Mouse (Mus musculus) thymus, adult 2 months (tissue): ENCODE data around the gene Odaph.

Experiments used
- CTCF ChIP-seq: fragments of 200-500 bp; IDR thresholded peaks from 2 replicates; pipeline ENCODE4 v1.5.1; 2012; ENCODE audit warnings: mild to moderate bottlenecking, control low read depth, low read length, moderate library complexity, borderline replicate concordance; ENCODE audit not compliant: control insufficient read depth, poor library complexity, insufficient read depth; ENCODE audit errors: extremely low read depth
- POLR2A ChIP-seq: fragments of 200-500 bp; IDR thresholded peaks from 2 replicates; pipeline ENCODE4 v1.6.1; 2012; ENCODE audit warnings: mild to moderate bottlenecking, low read length, control low read depth, moderate library complexity; ENCODE audit not compliant: control insufficient read depth, poor library complexity, insufficient read depth; ENCODE audit errors: extremely low read depth

DNA sequence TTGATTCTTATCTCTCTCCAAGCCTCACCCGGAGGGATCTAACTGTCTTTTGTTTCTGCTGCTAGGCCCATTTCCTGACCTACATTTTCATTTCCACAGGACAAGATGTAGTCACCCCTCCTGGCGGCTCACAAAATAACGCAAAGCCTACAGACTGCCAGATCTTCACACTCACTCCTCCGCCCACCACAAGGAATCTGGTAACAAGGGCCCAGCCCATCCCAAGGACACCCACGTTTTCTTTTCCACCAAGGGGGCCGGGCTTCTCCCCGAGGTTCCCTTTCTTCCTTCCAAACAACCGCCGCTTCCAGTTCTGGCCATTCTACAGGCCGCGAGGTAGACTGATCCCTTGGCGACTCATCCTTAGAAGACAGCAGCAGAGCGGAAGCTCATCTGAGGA, 7.3 kb downstream of the Odaph start:
- no peak for TF ChIP-seq POLR2A
- TF ChIP-seq CTCF = no peak
